Mouse (Mus musculus): ENCODE measurements around the gene Tmem119. TPM values are rescaled to one million over a fixed set of nuclear protein-coding genes. Genes with fewer than 3 reads are reported as not detected.
A peak's percentile ranks its signal among the peaks of the same experiment; 100 is the strongest.

Gene Tmem119
- polyA plus RNA-seq, 1 experiment from 2014 or later: 41.9 TPM

GRCm38 (mm10) chr5:113829566-113830291, 29.4 kb upstream of the Tmem119 start:
- 73% methylated on average over 7 of the region's 7 CpGs for WGBS
- no peaks in the 10 kb centered on the region for H3K4me1 ChIP-seq (replicated peaks; ENCODE audit: control insufficient read depth, insufficient read depth, low read length)
- ATAC-seq (replicated peaks; ENCODE audit: low FRiP score, low TSS enrichment, low read depth): no peak

DNA sequence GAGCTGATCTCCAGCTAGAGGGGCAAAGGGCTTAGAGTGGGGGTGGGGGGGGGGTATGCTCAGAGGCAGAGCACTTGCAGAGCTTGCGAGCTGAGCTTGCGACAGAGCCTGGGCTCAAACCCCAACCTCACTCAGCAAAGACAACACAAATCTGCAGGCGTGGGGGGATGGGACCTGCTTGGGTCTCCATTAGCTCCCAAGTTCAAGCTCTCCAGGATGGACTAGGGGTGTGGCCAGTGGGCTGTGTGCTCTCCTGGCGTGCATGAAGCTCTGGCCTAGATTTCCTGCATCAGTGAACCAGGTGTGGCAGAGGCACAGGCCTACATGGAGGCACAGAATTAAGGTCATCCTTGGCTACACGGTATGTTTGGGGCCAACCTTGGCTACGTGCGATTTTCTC, 28.2 kb upstream of the Tmem119 start:
- ATAC-seq (replicated peaks; ENCODE audit: low FRiP score, low TSS enrichment, low read depth) (0 out of 2 replicates have a peak, but pooled peaks have one; percentile 42), DNase-seq (ENCODE audit: low spot score) (no peak)
- Histone ChIP-seq H3K27ac (ENCODE audit: low read depth) (no peak overlapping the region), H3K36me3 (ENCODE audit: control insufficient read depth, insufficient read depth, low read length) (no peaks in the 10 kb centered on the region), H3K4me2 (ENCODE audit: low read length) (no peak overlapping the region), H3K9ac (ENCODE audit: low read length) (no peak overlapping the region), H3K9me3 (ENCODE audit: control insufficient read depth, low read length) (no peaks in the 10 kb centered on the region), H3K4me1 (replicated peaks; ENCODE audit: control insufficient read depth, insufficient read depth, low read length) (no peaks in the 10 kb centered on the region), H3K4me3 (ENCODE audit: low read depth, low read length) (no peak overlapping the region), H3K27me3 (replicated peaks; ENCODE audit: control insufficient read depth, insufficient read depth, low read length) (no peaks in the 10 kb centered on the region)
- WGBS: 44% methylated on average over 7 of the region's 7 CpGs

More at GRCm38 (mm10) chr5:113829566-113830291, 29.4 kb upstream of the Tmem119 start:
- no peak overlapping the region for H3K27ac ChIP-seq (ENCODE audit: low read depth)
- H3K27me3 ChIP-seq (replicated peaks; ENCODE audit: control insufficient read depth, insufficient read depth, low read length): no peaks in the 10 kb centered on the region
- DNase-seq (ENCODE audit: low spot score): no peak
- no peaks in the 10 kb centered on the region for H3K9me3 ChIP-seq (ENCODE audit: control insufficient read depth, low read length)
- no peak overlapping the region for H3K9ac ChIP-seq (ENCODE audit: low read length)
- H3K4me2 ChIP-seq (ENCODE audit: low read length): no peak overlapping the region
- no peaks in the 10 kb centered on the region for H3K36me3 ChIP-seq (ENCODE audit: control insufficient read depth, insufficient read depth, low read length)
- no peak overlapping the region for H3K4me3 ChIP-seq (ENCODE audit: low read depth, low read length)

DNA sequence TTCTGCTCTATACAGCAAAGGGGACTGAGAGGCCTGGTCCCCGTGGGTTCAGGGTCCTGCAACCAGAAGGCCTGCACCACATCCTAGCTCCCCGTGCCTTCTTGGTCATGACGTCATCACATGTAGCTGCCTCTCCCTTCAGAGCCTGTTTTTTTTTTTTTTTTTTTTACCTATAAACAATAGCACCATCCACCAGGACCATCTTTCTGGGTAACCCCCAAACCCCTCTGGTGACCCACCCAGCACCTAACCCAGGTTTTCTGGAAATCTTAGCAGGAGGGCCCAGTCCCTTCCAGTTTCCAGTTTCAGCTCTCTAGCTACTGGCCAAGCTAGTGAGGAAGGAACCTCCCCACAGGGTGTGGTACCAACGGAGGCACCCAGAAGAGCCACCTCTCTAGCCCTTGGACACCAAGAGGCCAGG, 27.7 kb upstream of the Tmem119 start:
- Histone ChIP-seq H3K4me1 (replicated peaks; ENCODE audit: control insufficient read depth, insufficient read depth, low read length) (no peaks in the 10 kb centered on the region), H3K9ac (ENCODE audit: low read length) (no peak overlapping the region), H3K36me3 (ENCODE audit: control insufficient read depth, insufficient read depth, low read length) (no peaks in the 10 kb centered on the region), H3K9me3 (ENCODE audit: control insufficient read depth, low read length) (no peaks in the 10 kb centered on the region), H3K4me2 (ENCODE audit: low read length) (no peak overlapping the region), H3K27me3 (replicated peaks; ENCODE audit: control insufficient read depth, insufficient read depth, low read length) (no peaks in the 10 kb centered on the region), H3K4me3 (ENCODE audit: low read depth, low read length) (no peak overlapping the region), H3K27ac (ENCODE audit: low read depth) (no peak overlapping the region)
- DNase-seq (ENCODE audit: low spot score) (no peak), ATAC-seq (replicated peaks; ENCODE audit: low FRiP score, low TSS enrichment, low read depth) (no peak)
- WGBS: 41% methylated on average over 4 of the region's 4 CpGs

GRCm38 (mm10) chr5:113826619-113827018, 26.3 kb upstream of the Tmem119 start:
- H3K4me1 ChIP-seq (replicated peaks; ENCODE audit: control insufficient read depth, insufficient read depth, low read length): no peaks in the 10 kb centered on the region
- ATAC-seq (replicated peaks; ENCODE audit: low FRiP score, low TSS enrichment, low read depth) (no peak), DNase-seq (ENCODE audit: low spot score) (no peak)
- no peaks in the 10 kb centered on the region for H3K36me3 ChIP-seq (ENCODE audit: control insufficient read depth, insufficient read depth, low read length)
- H3K9ac ChIP-seq (ENCODE audit: low read length): no peak overlapping the region
- H3K9me3 ChIP-seq (ENCODE audit: control insufficient read depth, low read length): no peaks in the 10 kb centered on the region
- no peak overlapping the region for H3K4me2 ChIP-seq (ENCODE audit: low read length)
- no peak overlapping the region for H3K27ac ChIP-seq (ENCODE audit: low read depth)
- H3K27me3 ChIP-seq (replicated peaks; ENCODE audit: control insufficient read depth, insufficient read depth, low read length): no peaks in the 10 kb centered on the region
- H3K4me3 ChIP-seq (ENCODE audit: low read depth, low read length): no peak overlapping the region
- 83% methylated on average over 4 of the region's 4 CpGs for WGBS

DNA sequence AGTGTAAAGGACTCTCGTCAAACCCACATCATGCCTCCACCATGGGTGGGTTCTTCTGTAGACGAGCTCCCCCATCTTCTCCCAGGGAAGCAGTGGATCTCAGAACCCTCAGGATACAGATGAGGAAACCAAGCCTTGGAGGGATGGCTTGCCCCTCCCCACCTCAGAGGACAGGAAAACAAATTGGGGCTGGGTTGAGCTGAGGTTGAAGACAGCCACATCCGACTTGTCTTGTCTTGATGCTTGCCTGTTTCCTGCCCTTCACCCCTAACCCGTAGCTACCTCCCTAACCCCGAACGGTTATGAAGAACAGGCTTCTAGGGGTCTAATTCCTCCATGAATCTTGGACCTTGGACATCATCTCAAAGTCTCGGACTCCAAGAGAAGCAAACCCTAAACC, 25.2 kb upstream of the Tmem119 start:
- no peaks in the 10 kb centered on the region for H3K27me3 ChIP-seq (replicated peaks; ENCODE audit: control insufficient read depth, insufficient read depth, low read length)
- DNase-seq (ENCODE audit: low spot score) (no peak), ATAC-seq (replicated peaks; ENCODE audit: low FRiP score, low TSS enrichment, low read depth) (no peak)
- H3K27ac ChIP-seq (ENCODE audit: low read depth): no peak overlapping the region
- 78% methylated on average over 7 of the region's 7 CpGs for WGBS
- no peak overlapping the region for H3K4me3 ChIP-seq (ENCODE audit: low read depth, low read length)
- H3K4me1 ChIP-seq (replicated peaks; ENCODE audit: control insufficient read depth, insufficient read depth, low read length): no peaks in the 10 kb centered on the region
- H3K4me2 ChIP-seq (ENCODE audit: low read length): no peak overlapping the region
- H3K9me3 ChIP-seq (ENCODE audit: control insufficient read depth, low read length): no peaks in the 10 kb centered on the region
- no peak overlapping the region for H3K9ac ChIP-seq (ENCODE audit: low read length)
- no peaks in the 10 kb centered on the region for H3K36me3 ChIP-seq (ENCODE audit: control insufficient read depth, insufficient read depth, low read length)

DNA sequence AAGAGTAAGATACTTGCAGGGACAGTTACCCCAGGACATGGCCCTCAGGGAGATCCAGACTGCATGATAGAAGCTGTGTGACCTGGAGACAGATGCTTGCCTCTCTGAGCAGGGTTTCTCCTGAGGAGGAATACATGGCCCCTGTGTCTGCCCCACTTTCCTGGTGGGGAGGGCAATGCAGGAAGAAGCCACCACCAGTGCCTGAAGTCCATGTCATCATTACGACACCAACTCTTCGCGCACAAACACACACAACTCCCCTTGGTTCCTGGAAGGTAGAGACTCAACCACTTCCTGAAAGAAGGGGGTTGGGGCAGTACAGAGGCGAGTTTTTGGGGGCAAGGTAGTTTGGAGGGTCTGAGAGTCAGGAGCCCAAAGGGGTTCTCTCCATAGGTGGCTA, 23.9 kb upstream of the Tmem119 start:
- DNase-seq (ENCODE audit: low spot score) (no peak), ATAC-seq (replicated peaks; ENCODE audit: low FRiP score, low TSS enrichment, low read depth) (no peak)
- Histone ChIP-seq H3K9ac (ENCODE audit: low read length) (no peak overlapping the region), H3K36me3 (ENCODE audit: control insufficient read depth, insufficient read depth, low read length) (no peaks in the 10 kb centered on the region), H3K9me3 (ENCODE audit: control insufficient read depth, low read length) (no peaks in the 10 kb centered on the region), H3K4me3 (ENCODE audit: low read depth, low read length) (no peak overlapping the region), H3K4me1 (replicated peaks; ENCODE audit: control insufficient read depth, insufficient read depth, low read length) (no peaks in the 10 kb centered on the region), H3K27me3 (replicated peaks; ENCODE audit: control insufficient read depth, insufficient read depth, low read length) (no peaks in the 10 kb centered on the region), H3K4me2 (ENCODE audit: low read length) (no peak overlapping the region), H3K27ac (ENCODE audit: low read depth) (no peak overlapping the region)
- 88% methylated on average over 4 of the region's 4 CpGs for WGBS

DNA sequence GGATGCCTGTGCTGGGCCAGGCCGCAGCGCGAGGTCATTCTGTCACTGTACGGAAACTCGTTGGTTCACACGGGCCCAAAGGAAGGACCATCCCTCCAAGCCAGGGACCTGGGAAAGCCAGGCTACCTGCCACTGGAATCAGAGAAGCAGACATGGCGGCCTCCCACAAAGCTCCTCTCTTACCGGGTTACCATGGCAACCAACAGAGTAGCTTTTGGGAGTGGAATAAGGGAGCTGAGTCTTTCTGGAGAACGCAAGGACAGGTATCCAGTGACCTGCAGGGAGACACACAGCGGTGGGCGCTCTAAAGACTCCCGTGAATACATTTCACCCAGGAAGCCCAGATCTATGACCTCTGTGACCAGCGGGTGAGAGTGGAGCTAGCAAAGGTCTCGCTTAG, 18.3 kb upstream of the Tmem119 start:
- no peak for ATAC-seq (replicated peaks; ENCODE audit: low FRiP score, low TSS enrichment, low read depth)
- DNase-seq (ENCODE audit: low spot score): no peak
- Histone ChIP-seq H3K9me3 (ENCODE audit: control insufficient read depth, low read length) (no peaks in the 10 kb centered on the region), H3K4me2 (ENCODE audit: low read length) (no peak overlapping the region), H3K4me3 (ENCODE audit: low read depth, low read length) (no peak overlapping the region), H3K36me3 (ENCODE audit: control insufficient read depth, insufficient read depth, low read length) (no peaks in the 10 kb centered on the region), H3K27ac (ENCODE audit: low read depth) (no peak overlapping the region), H3K4me1 (replicated peaks; ENCODE audit: control insufficient read depth, insufficient read depth, low read length) (no peaks in the 10 kb centered on the region), H3K9ac (ENCODE audit: low read length) (no peak overlapping the region), H3K27me3 (replicated peaks; ENCODE audit: control insufficient read depth, insufficient read depth, low read length) (no peaks in the 10 kb centered on the region; the same call in 1 of the 2 replicates)
- WGBS: 62% methylated on average over 14 of the region's 14 CpGs

DNA sequence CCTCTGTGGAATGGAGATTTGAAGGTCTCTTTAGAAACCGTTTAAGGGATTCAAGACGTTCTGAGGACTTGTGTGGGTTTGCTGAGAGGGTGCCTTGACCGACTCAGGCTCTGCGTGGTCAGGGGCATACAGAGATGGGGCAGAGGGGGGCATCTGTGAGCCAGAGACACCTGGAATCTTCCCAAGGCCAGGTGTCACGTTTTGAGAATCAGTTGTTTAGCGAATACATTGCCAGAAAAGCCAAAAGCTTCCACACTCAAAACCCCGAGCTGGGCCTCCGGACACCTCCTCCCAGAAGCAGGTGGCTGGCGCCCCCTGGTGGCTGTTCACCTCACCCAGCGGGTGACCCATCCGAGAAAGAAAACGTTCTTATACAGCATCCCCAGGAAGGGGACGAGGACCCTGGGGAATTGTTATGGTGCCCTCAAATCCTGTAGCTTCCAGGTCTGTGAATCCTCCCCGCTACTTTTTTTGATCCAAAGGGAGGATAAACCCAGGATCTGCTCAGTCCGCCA, 15.4 kb upstream of the Tmem119 start:
- Histone ChIP-seq H3K27ac (ENCODE audit: low read depth) (no peak overlapping the region), H3K27me3 (replicated peaks; ENCODE audit: control insufficient read depth, insufficient read depth, low read length) (no peaks in the 10 kb centered on the region; the same call in 1 of the 2 replicates), H3K36me3 (ENCODE audit: control insufficient read depth, insufficient read depth, low read length) (no peaks in the 10 kb centered on the region), H3K4me3 (ENCODE audit: low read depth, low read length) (no peak overlapping the region), H3K9me3 (ENCODE audit: control insufficient read depth, low read length) (peaks cover 7% of the 10 kb centered on the region; the same call in 1 of the 2 replicates), H3K9ac (ENCODE audit: low read length) (no peak overlapping the region), H3K4me1 (replicated peaks; ENCODE audit: control insufficient read depth, insufficient read depth, low read length) (no peaks in the 10 kb centered on the region), H3K4me2 (ENCODE audit: low read length) (peak overlapping the region; percentile 7; the same call in 1 of the 2 replicates)
- WGBS: 12% methylated on average over 15 of the region's 15 CpGs
- peak; percentile 96 for DNase-seq (ENCODE audit: low spot score)
- ATAC-seq (replicated peaks; ENCODE audit: low FRiP score, low TSS enrichment, low read depth): 0 out of 2 replicates have a peak, but pooled peaks have one; percentile 54

- H3K9ac ChIP-seq (ENCODE audit: low read length): no peak overlapping the region
- no peak for ATAC-seq (replicated peaks; ENCODE audit: low FRiP score, low TSS enrichment, low read depth)
- WGBS: 60% methylated on average over 11 of the region's 11 CpGs
Observed at GRCm38 (mm10) chr5:113815041-113815389, 14.7 kb upstream of the Tmem119 start.

More at GRCm38 (mm10) chr5:113815041-113815389, 14.7 kb upstream of the Tmem119 start:
- H3K4me3 ChIP-seq (ENCODE audit: low read depth, low read length): no peak overlapping the region
- no peaks in the 10 kb centered on the region for H3K36me3 ChIP-seq (ENCODE audit: control insufficient read depth, insufficient read depth, low read length)
- H3K27ac ChIP-seq (ENCODE audit: low read depth): no peak overlapping the region
- no peaks in the 10 kb centered on the region for H3K4me1 ChIP-seq (replicated peaks; ENCODE audit: control insufficient read depth, insufficient read depth, low read length)
- H3K9me3 ChIP-seq (ENCODE audit: control insufficient read depth, low read length): peaks cover 7% of the 10 kb centered on the region; the same call in 1 of the 2 replicates
- H3K27me3 ChIP-seq (replicated peaks; ENCODE audit: control insufficient read depth, insufficient read depth, low read length): no peaks in the 10 kb centered on the region; the same call in 1 of the 2 replicates
- DNase-seq (ENCODE audit: low spot score): no peak
- H3K4me2 ChIP-seq (ENCODE audit: low read length): no peak overlapping the region

Measured in intestine, embryonic 14.5 days (tissue).